Mouse (Mus musculus): Measurements from ENCODE around the gene Tmigd3. TPM values are rescaled to one million over a fixed set of nuclear protein-coding genes. Genes with fewer than 3 reads are reported as not detected.

The Tmigd3 gene
- polyA plus RNA-seq, 1 experiment from 2014 or later = not detected

- Histone ChIP-seq H3K4me1 (replicated peaks) (0 out of 2 replicates have a peak, but pooled peaks cover 4% of the 10 kb centered on the region), H3K27me3 (ENCODE audit: insufficient read depth, poor library complexity, severe bottlenecking) (no peaks in the 10 kb centered on the region), H3K9me3 (no peaks in the 10 kb centered on the region), H3K4me3 (no peak overlapping the region), H3K36me3 (no peaks in the 10 kb centered on the region), H3K27ac (no peak overlapping the region)
- no peak for DNase-seq (ENCODE audit: low spot score)
- 85% methylated on average over 8 of the region's 8 CpGs for WGBS
Observed at GRCm38 (mm10) chr3:105878751-105879150, 8.0 kb downstream of the Tmigd3 start.

- Histone ChIP-seq H3K4me3 (no peak overlapping the region), H3K36me3 (no peaks in the 10 kb centered on the region), H3K4me1 (replicated peaks) (0 out of 2 replicates have a peak, but pooled peaks cover 4% of the 10 kb centered on the region), H3K27ac (no peak overlapping the region), H3K27me3 (ENCODE audit: insufficient read depth, poor library complexity, severe bottlenecking) (no peaks in the 10 kb centered on the region), H3K9me3 (no peaks in the 10 kb centered on the region)
- 85% methylated on average over 3 of the region's 3 CpGs for WGBS
- no peak for DNase-seq (ENCODE audit: low spot score)
Observed at GRCm38 (mm10) chr3:105880419-105880818, 9.7 kb downstream of the Tmigd3 start.

GRCm38 (mm10) chr3:105882105-105882504, 11.4 kb downstream of the Tmigd3 start:
- H3K27me3 ChIP-seq (ENCODE audit: insufficient read depth, poor library complexity, severe bottlenecking) = no peaks in the 10 kb centered on the region
- 92% methylated on average over 7 of the region's 7 CpGs for WGBS
- H3K36me3 ChIP-seq = no peaks in the 10 kb centered on the region
- H3K4me3 ChIP-seq = no peak overlapping the region
- DNase-seq (ENCODE audit: low spot score) = no peak
- no peaks in the 10 kb centered on the region for H3K9me3 ChIP-seq
- H3K27ac ChIP-seq = no peak overlapping the region
- no peaks in the 10 kb centered on the region for H3K4me1 ChIP-seq (replicated peaks)

- H3K36me3 ChIP-seq = no peaks in the 10 kb centered on the region
- no peaks in the 10 kb centered on the region for H3K4me1 ChIP-seq (replicated peaks)
- no peaks in the 10 kb centered on the region for H3K9me3 ChIP-seq
- H3K27ac ChIP-seq = no peak overlapping the region
- WGBS = 93% methylated on average over 2 of the region's 2 CpGs
- DNase-seq (ENCODE audit: low spot score) = no peak
- no peaks in the 10 kb centered on the region for H3K27me3 ChIP-seq (ENCODE audit: insufficient read depth, poor library complexity, severe bottlenecking)
- no peak overlapping the region for H3K4me3 ChIP-seq
Observed at GRCm38 (mm10) chr3:105883111-105883510, 12.4 kb downstream of the Tmigd3 start.

GRCm38 (mm10) chr3:105888961-105889360, 18.3 kb downstream of the Tmigd3 start:
- H3K4me3 ChIP-seq = no peak overlapping the region

GRCm38 (mm10) chr3:105890220-105890619, 19.5 kb downstream of the Tmigd3 start:
- Histone ChIP-seq H3K27me3 (ENCODE audit: insufficient read depth, poor library complexity, severe bottlenecking) (no peaks in the 10 kb centered on the region), H3K27ac (no peak overlapping the region), H3K9me3 (no peaks in the 10 kb centered on the region), H3K36me3 (no peaks in the 10 kb centered on the region), H3K4me1 (replicated peaks) (0 out of 2 replicates have a peak, but pooled peaks cover 4% of the 10 kb centered on the region), H3K4me3 (no peak overlapping the region)
- no peak for DNase-seq (ENCODE audit: low spot score)
- WGBS = 76% methylated on average over 4 of the region's 4 CpGs

More at GRCm38 (mm10) chr3:105888961-105889360, 18.3 kb downstream of the Tmigd3 start:
- no peaks in the 10 kb centered on the region for H3K36me3 ChIP-seq
- DNase-seq (ENCODE audit: low spot score) = no peak
- H3K27me3 ChIP-seq (ENCODE audit: insufficient read depth, poor library complexity, severe bottlenecking) = no peaks in the 10 kb centered on the region
- no peaks in the 10 kb centered on the region for H3K9me3 ChIP-seq
- no peak overlapping the region for H3K27ac ChIP-seq
- WGBS = 82% methylated on average over 3 of the region's 3 CpGs
- H3K4me1 ChIP-seq (replicated peaks) = 0 out of 2 replicates have a peak, but pooled peaks cover 2% of the 10 kb centered on the region

GRCm38 (mm10) chr3:105891141-105891540, 20.4 kb downstream of the Tmigd3 start:
- Histone ChIP-seq H3K36me3 (no peaks in the 10 kb centered on the region), H3K4me3 (no peak overlapping the region), H3K27ac (no peak overlapping the region), H3K4me1 (replicated peaks) (0 out of 2 replicates have a peak, but pooled peaks cover 4% of the 10 kb centered on the region), H3K27me3 (ENCODE audit: insufficient read depth, poor library complexity, severe bottlenecking) (no peaks in the 10 kb centered on the region), H3K9me3 (no peaks in the 10 kb centered on the region)
- no peak for DNase-seq (ENCODE audit: low spot score)
- WGBS = 84% methylated on average over 3 of the region's 3 CpGs

GRCm38 (mm10) chr3:105891760-105892571, 21.3 kb downstream of the Tmigd3 start:
- no peak overlapping the region for H3K4me3 ChIP-seq
- H3K27me3 ChIP-seq (ENCODE audit: insufficient read depth, poor library complexity, severe bottlenecking) = no peaks in the 10 kb centered on the region
- H3K36me3 ChIP-seq = no peaks in the 10 kb centered on the region
- DNase-seq (ENCODE audit: low spot score) = no peak
- H3K27ac ChIP-seq = no peak overlapping the region
- no peaks in the 10 kb centered on the region for H3K9me3 ChIP-seq
- WGBS = 81% methylated on average over 10 of the region's 10 CpGs
- 0 out of 2 replicates have a peak, but pooled peaks cover 4% of the 10 kb centered on the region for H3K4me1 ChIP-seq (replicated peaks)

- no peak for DNase-seq (ENCODE audit: low spot score)
- H3K9me3 ChIP-seq = no peaks in the 10 kb centered on the region
- H3K4me1 ChIP-seq (replicated peaks) = 0 out of 2 replicates have a peak, but pooled peaks cover 4% of the 10 kb centered on the region
- no peak overlapping the region for H3K4me3 ChIP-seq
- no peaks in the 10 kb centered on the region for H3K36me3 ChIP-seq
- no peaks in the 10 kb centered on the region for H3K27me3 ChIP-seq (ENCODE audit: insufficient read depth, poor library complexity, severe bottlenecking)
- 86% methylated on average over 19 of the region's 19 CpGs for WGBS
- no peak overlapping the region for H3K27ac ChIP-seq
Observed at GRCm38 (mm10) chr3:105892572-105893495, 22.1 kb downstream of the Tmigd3 start.

- DNase-seq (ENCODE audit: low spot score) = no peak
- no peak overlapping the region for H3K27ac ChIP-seq
- H3K36me3 ChIP-seq = no peaks in the 10 kb centered on the region
- WGBS = 53% methylated on average over 6 of the region's 6 CpGs
- H3K9me3 ChIP-seq = no peaks in the 10 kb centered on the region
- H3K4me3 ChIP-seq = no peak overlapping the region
- no peaks in the 10 kb centered on the region for H3K27me3 ChIP-seq (ENCODE audit: insufficient read depth, poor library complexity, severe bottlenecking)
- 0 out of 2 replicates have a peak, but pooled peaks cover 4% of the 10 kb centered on the region for H3K4me1 ChIP-seq (replicated peaks)
Observed at GRCm38 (mm10) chr3:105893941-105894391, 23.3 kb downstream of the Tmigd3 start.

- H3K36me3 ChIP-seq = no peaks in the 10 kb centered on the region
- WGBS = 87% methylated on average over 23 of the region's 23 CpGs
- 0 out of 2 replicates have a peak, but pooled peaks cover 4% of the 10 kb centered on the region for H3K4me1 ChIP-seq (replicated peaks)
- H3K4me3 ChIP-seq = no peak overlapping the region
- no peaks in the 10 kb centered on the region for H3K9me3 ChIP-seq
- DNase-seq (ENCODE audit: low spot score) = no peak
- H3K27ac ChIP-seq = no peak overlapping the region
- H3K27me3 ChIP-seq (ENCODE audit: insufficient read depth, poor library complexity, severe bottlenecking) = no peaks in the 10 kb centered on the region
Observed at GRCm38 (mm10) chr3:105894601-105895592, 24.2 kb downstream of the Tmigd3 start.

GRCm38 (mm10) chr3:105896811-105897210, 26.1 kb downstream of the Tmigd3 start:
- Histone ChIP-seq H3K27ac (no peak overlapping the region), H3K4me3 (no peak overlapping the region), H3K27me3 (ENCODE audit: insufficient read depth, poor library complexity, severe bottlenecking) (no peaks in the 10 kb centered on the region), H3K9me3 (no peaks in the 10 kb centered on the region), H3K36me3 (no peaks in the 10 kb centered on the region), H3K4me1 (replicated peaks) (0 out of 2 replicates have a peak, but pooled peaks cover 4% of the 10 kb centered on the region)
- 80% methylated on average over 3 of the region's 3 CpGs for WGBS
- no peak for DNase-seq (ENCODE audit: low spot score)
